In genomic region chr10:96751580-96752264, GRCm38 (mm10) we compare ENCODE assay signal across 8 mouse cellular contexts.
DNase-seq lines count a peak whose midpoint lies in the region; ATAC-seq and TF ChIP-seq lines count a peak whose summit lies in the region.

No protein-coding gene starts in this region.

- 12% methylated on average over 12 of the region's 12 CpGs for WGBS in hindbrain, embryonic 11.5 days

- H3K9ac ChIP-seq in ES-Bruce4 (ENCODE audit: low read depth, poor library complexity, severe bottlenecking): no peak overlapping the region
- no peak overlapping the region for H3K9ac ChIP-seq in hindbrain, embryonic 11.5 days (ENCODE audit: low read depth, low read length)

- H3K4me3 ChIP-seq in ES-Bruce4 (ENCODE audit: low read depth, low read length): no peak overlapping the region
- H3K4me3 ChIP-seq in hindbrain, embryonic 11.5 days (ENCODE audit: low read depth, low read length): no peak overlapping the region

- DNase-seq in cerebellum, adult 8-10 months: peak; percentile 60
- peak; percentile 67 to 70 for DNase-seq in frontal cortex, postnatal 10 days (ENCODE audit: low spot score in 2 of 2)
- peak; percentile 79 for DNase-seq in hindbrain, embryonic 11.5 days (ENCODE audit: low spot score)
- DNase-seq in layer of hippocampus, postnatal 14 days (ENCODE audit: low spot score in 2 of 2): peak; percentile 39 to 48
- DNase-seq in lung, postnatal 10 days: peak; percentile 97
- peak; percentile 89 for DNase-seq in ovary, postnatal 36 days (ENCODE audit: low spot score)
- peak; percentile 90 to 91 for DNase-seq in thymus, postnatal 36 days

- ATAC-seq in hindbrain, embryonic 11.5 days (ENCODE audit: low FRiP score): peak; percentile 68

- peak overlapping the region; percentile 11; the same call in 1 of the 2 replicates for H3K4me2 ChIP-seq in hindbrain, embryonic 11.5 days (replicated peaks; ENCODE audit: low read depth, low read length)

- TF ChIP-seq POLR2A in ES-Bruce4 (IDR thresholded peaks at IDR 0.05; ENCODE audit: insufficient read depth, low read length): no peak

- H3K27ac ChIP-seq in ES-Bruce4 (ENCODE audit: insufficient read depth, low read length): peak overlapping the region; percentile 44
- peak overlapping the region; percentile 67 for H3K27ac ChIP-seq in hindbrain, embryonic 11.5 days (ENCODE audit: low read depth, low read length)

- peaks cover 2% of the 10 kb centered on the region for H3K4me1 ChIP-seq in ES-Bruce4 (ENCODE audit: control insufficient read depth, insufficient read depth, low read length)
- 0 out of 2 replicates have a peak, but pooled peaks cover 3% of the 10 kb centered on the region for H3K4me1 ChIP-seq in hindbrain, embryonic 11.5 days (replicated peaks; ENCODE audit: control insufficient read depth, insufficient read depth, low read length)

- peak; percentile 36; the same call in 1 of the 2 replicates for TF ChIP-seq EP300 in ES-Bruce4 (IDR thresholded peaks at IDR 0.05; ENCODE audit: insufficient read depth, low read depth, low read length)

- H3K27me3 ChIP-seq in ES-Bruce4 (ENCODE audit: control insufficient read depth, insufficient read depth, low read length, poor library complexity, severe bottlenecking): no peaks in the 10 kb centered on the region
- no peaks in the 10 kb centered on the region for H3K27me3 ChIP-seq in hindbrain, embryonic 11.5 days (ENCODE audit: control insufficient read depth, insufficient read depth, low read length)

- H3K36me3 ChIP-seq in ES-Bruce4 (ENCODE audit: control insufficient read depth, insufficient read depth, low read length, poor library complexity, severe bottlenecking): no peaks in the 10 kb centered on the region
- H3K36me3 ChIP-seq in hindbrain, embryonic 11.5 days (ENCODE audit: control insufficient read depth, insufficient read depth, low read length): no peaks in the 10 kb centered on the region

- no peaks in the 10 kb centered on the region for H3K9me3 ChIP-seq in ES-Bruce4 (replicated peaks; ENCODE audit: control insufficient read depth, insufficient read depth, low read length, poor library complexity, severe bottlenecking)
- H3K9me3 ChIP-seq in hindbrain, embryonic 11.5 days (ENCODE audit: control insufficient read depth, low read length): no peaks in the 10 kb centered on the region

- TF ChIP-seq CTCF in ES-Bruce4 (IDR thresholded peaks at IDR 0.05; ENCODE audit: low read depth, low read length): no peak

Comparison
In these comparisons a context has a peak if more than half of its experiments do, and no peak if none do; other contexts are left out.
1. DNase-seq: peak in every context shown above with its lines; median percentile 97 in lung, postnatal 10 days; 90 in thymus, postnatal 36 days; 89 in ovary, postnatal 36 days; 79 in hindbrain, embryonic 11.5 days; 68 in frontal cortex, postnatal 10 days; 60 in cerebellum, adult 8-10 months; 44 in layer of hippocampus, postnatal 14 days.